Mouse (Mus musculus) liver, postnatal 0 days (tissue): ENCODE measurements around the gene Eif4e2. TPM values are rescaled to one million over a fixed set of nuclear protein-coding genes. Genes with fewer than 3 reads are reported as not detected.

Experiments used
- ATAC-seq: fragments of 200-750 bp; cut with Nextera tagmentation; 2 replicates; pipeline ENCODE4 v1.8.0; 2017; ENCODE audit warnings: mild to moderate bottlenecking, moderate library complexity
- DNase-seq: peaks from one replicate; pipeline ENCODE4 v3.0.0-alpha.2; 2016
- H3K27ac ChIP-seq: fragments of 300-500 bp; sonication (generic); 2 replicates; pipeline ENCODE4 v1.5.1; 2014; ENCODE audit warnings: antibody characterized with exemption, moderate library complexity, mild to moderate bottlenecking, low read depth
- H3K27me3 ChIP-seq: fragments of 300-500 bp; sonication (generic); 2 replicates; pipeline ENCODE4 v1.6.1; 2014; ENCODE audit warnings: low read length, control low read depth, mixed read lengths; ENCODE audit not compliant: insufficient read depth
- H3K36me3 ChIP-seq: fragments of 300-500 bp; sonication (generic); replicated peaks from 2 replicates; pipeline ENCODE4 v1.6.1; 2014; ENCODE audit warnings: mild to moderate bottlenecking, control low read depth, low read length, moderate library complexity, mixed read lengths; ENCODE audit not compliant: insufficient read depth
- H3K4me1 ChIP-seq: fragments of 300-500 bp; sonication (generic); 2 replicates; pipeline ENCODE4 v1.6.1; 2014; ENCODE audit warnings: antibody characterized with exemption, mild to moderate bottlenecking, control low read depth; ENCODE audit not compliant: insufficient read depth
- H3K4me2 ChIP-seq: fragments of 300-500 bp; sonication (generic); 2 replicates; pipeline ENCODE4 v1.6.1; 2014; ENCODE audit warnings: low read depth, mild to moderate bottlenecking, low read length, moderate library complexity, mixed read lengths
- H3K4me3 ChIP-seq: fragments of 300-500 bp; sonication (generic); 2 replicates; pipeline ENCODE4 v1.5.1; 2014; ENCODE audit warnings: low read depth, low read length
- H3K9ac ChIP-seq: fragments of 300-500 bp; sonication (generic); replicated peaks from 2 replicates; pipeline ENCODE4 v1.6.1; 2014; ENCODE audit warnings: mild to moderate bottlenecking, moderate library complexity
- H3K9me3 ChIP-seq: fragments of 300-500 bp; sonication (generic); 2 replicates; pipeline ENCODE4 v1.6.1; 2016; ENCODE audit warnings: mild to moderate bottlenecking, control low read depth, low read length, mixed read lengths
- CTCF ChIP-seq: sonication (generic); IDR thresholded peaks from 2 replicates; pipeline ENCODE4 v1.5.1; 2016; ENCODE audit warnings: antibody characterized with exemption, low read depth
- EP300 ChIP-seq: IDR thresholded peaks from 2 replicates; pipeline ENCODE4 v1.6.1; 2016; ENCODE audit warnings: antibody characterized with exemption, low read depth, mild to moderate bottlenecking
- WGBS: fragments of 180-500 bp; shearing (Covaris S2); extraction: QIAGEN DNeasy Blood & Tissue Kit; methylation state at CpG from one replicate; pipeline ENCODE4 v1.1.7; 2014; ENCODE audit not compliant: insufficient replicate concordance; 5-methylcytosine and 5-hydroxymethylcytosine counted together
- polyA plus RNA-seq: library from polyadenylated mRNA; unstranded; fragments of >200 nt; fragmentation: Nextera tagmentation; extraction: Ambion mirVana; gene quantifications from 2 replicates; pipeline ENCODE4 v1.2.1, GENCODE M21; 2015

The Eif4e2 gene
- polyA plus RNA-seq, 1 experiment from 2014 or later: 91.7 TPM

GRCm38 (mm10) chr1:87276056-87276455 lies 62.3 kb downstream of the Eif4e2 start:
- Histone ChIP-seq H3K27ac (no peak overlapping the region), H3K36me3 (no peaks in the 10 kb centered on the region), H3K9me3 (no peaks in the 10 kb centered on the region), H3K4me2 (no peak overlapping the region), H3K4me1 (no peaks in the 10 kb centered on the region), H3K27me3 (no peaks in the 10 kb centered on the region), H3K4me3 (no peak overlapping the region), H3K9ac (no peak overlapping the region)
- DNase-seq (no peak), ATAC-seq (no peak)
- TF ChIP-seq EP300: no peak
- no peak for TF ChIP-seq CTCF
- WGBS: 56% methylated on average over 2 of the region's 2 CpGs

DNA sequence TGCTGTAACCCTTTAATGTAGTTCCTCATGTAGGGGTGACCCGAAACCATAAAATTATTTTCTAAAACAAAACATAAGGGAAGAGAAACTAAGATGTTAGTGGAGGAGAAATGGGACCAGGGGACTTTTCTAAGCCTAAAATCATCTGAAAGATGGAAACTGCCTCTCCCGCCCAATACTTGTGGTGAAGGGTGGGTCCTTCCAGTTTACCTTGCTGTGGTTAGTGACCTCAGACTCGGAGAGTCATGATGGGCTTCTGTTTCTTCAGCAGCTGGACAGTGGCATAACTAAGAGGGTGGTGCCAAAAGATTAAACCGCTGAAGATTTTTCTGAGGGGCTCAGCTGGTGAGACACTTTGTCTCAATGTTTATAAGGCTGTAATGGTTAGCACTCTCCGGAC lies 66.6 kb downstream of the Eif4e2 start:
- DNase-seq (no peak), ATAC-seq (no peak)
- Histone ChIP-seq H3K9me3 (no peaks in the 10 kb centered on the region), H3K4me3 (no peak overlapping the region), H3K4me1 (no peaks in the 10 kb centered on the region), H3K9ac (no peak overlapping the region), H3K4me2 (no peak overlapping the region), H3K27me3 (no peaks in the 10 kb centered on the region), H3K27ac (no peak overlapping the region), H3K36me3 (no peaks in the 10 kb centered on the region)
- TF ChIP-seq CTCF (no peak), EP300 (no peak)
- 67% methylated on average over 5 of the region's 5 CpGs for WGBS

- WGBS: 25% methylated on average over 20 of the region's 20 CpGs
- Histone ChIP-seq H3K9ac (no peak overlapping the region), H3K36me3 (no peaks in the 10 kb centered on the region), H3K9me3 (no peaks in the 10 kb centered on the region), H3K27me3 (no peaks in the 10 kb centered on the region), H3K27ac (no peak overlapping the region), H3K4me2 (peak overlapping the region; percentile 54), H3K4me3 (0 out of 2 replicates have a peak overlapping the region, but pooled peaks have one; percentile 8), H3K4me1 (no peaks in the 10 kb centered on the region)
- TF ChIP-seq CTCF (no peak), EP300 (no peak)
- no peak for ATAC-seq
- DNase-seq: no peak
Observed at GRCm38 (mm10) chr1:87281599-87282412, 68.1 kb downstream of the Eif4e2 start.

DNA sequence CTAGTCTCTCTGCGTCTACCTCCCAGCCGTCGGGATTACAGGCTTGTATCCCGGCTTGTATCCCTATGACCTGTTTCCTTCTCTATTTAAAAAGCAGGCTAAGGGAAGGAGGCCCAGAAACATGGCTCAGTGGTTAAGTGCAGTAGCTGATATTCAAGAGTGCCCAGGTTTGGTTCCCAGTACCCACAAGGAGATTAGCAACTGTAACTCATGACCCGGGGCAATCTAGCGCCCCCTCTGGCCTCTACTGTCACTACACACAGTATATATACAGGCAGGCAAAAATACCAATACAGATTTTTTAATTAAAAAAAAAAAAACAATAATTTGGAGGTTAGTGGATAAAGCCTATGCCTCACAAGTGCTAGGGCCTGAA lies 68.7 kb downstream of the Eif4e2 start:
- DNase-seq: no peak
- TF ChIP-seq EP300 (no peak), CTCF (peak; percentile 14; the same call in 1 of the 2 replicates)
- no peaks in the 10 kb centered on the region for H3K4me1 ChIP-seq
- 53% methylated on average over 6 of the region's 6 CpGs for WGBS
- ATAC-seq: no peak
- no peaks in the 10 kb centered on the region for H3K27me3 ChIP-seq
- H3K4me2 ChIP-seq: peak overlapping the region; percentile 54; the same call in 1 of the 2 replicates
- H3K36me3 ChIP-seq: no peaks in the 10 kb centered on the region
- no peaks in the 10 kb centered on the region for H3K9me3 ChIP-seq
- H3K27ac ChIP-seq: no peak overlapping the region
- H3K9ac ChIP-seq: no peak overlapping the region
- H3K4me3 ChIP-seq: no peak overlapping the region

GRCm38 (mm10) chr1:87283410-87283960 lies 69.8 kb downstream of the Eif4e2 start:
- H3K9me3 ChIP-seq: no peaks in the 10 kb centered on the region
- TF ChIP-seq CTCF (no peak), EP300 (no peak)
- 79% methylated on average over 10 of the region's 10 CpGs for WGBS
- H3K9ac ChIP-seq: no peak overlapping the region
- no peak overlapping the region for H3K4me3 ChIP-seq
- ATAC-seq (no peak), DNase-seq (no peak)
- H3K4me2 ChIP-seq: no peak overlapping the region
- H3K36me3 ChIP-seq: no peaks in the 10 kb centered on the region
- no peak overlapping the region for H3K27ac ChIP-seq
- no peaks in the 10 kb centered on the region for H3K27me3 ChIP-seq
- H3K4me1 ChIP-seq: no peaks in the 10 kb centered on the region

GRCm38 (mm10) chr1:87287105-87287504 lies 73.4 kb downstream of the Eif4e2 start:
- Histone ChIP-seq H3K27ac (no peak overlapping the region), H3K9me3 (no peaks in the 10 kb centered on the region), H3K27me3 (no peaks in the 10 kb centered on the region), H3K4me2 (no peak overlapping the region), H3K36me3 (no peaks in the 10 kb centered on the region), H3K4me1 (no peaks in the 10 kb centered on the region), H3K9ac (no peak overlapping the region), H3K4me3 (no peak overlapping the region)
- 81% methylated on average over 2 of the region's 2 CpGs for WGBS
- no peak for TF ChIP-seq CTCF
- TF ChIP-seq EP300: no peak
- no peak for ATAC-seq
- no peak for DNase-seq

Other genes starting within 250 kb of the Eif4e2 start
- not detected in 2 replicates for gene Alppl2, start 124.0 kb upstream of the Eif4e2 start, polyA plus RNA-seq
- gene Alpi, start 112.3 kb upstream of the Eif4e2 start, polyA plus RNA-seq: not detected in 2 replicates
- gene Akp3, start 88.9 kb upstream of the Eif4e2 start, polyA plus RNA-seq: not detected in 2 replicates
- 0.16 and 0.32 TPM in 2 replicates for gene Ecel1, start 57.4 kb upstream of the Eif4e2 start, polyA plus RNA-seq
- gene Prss56, start 30.6 kb upstream of the Eif4e2 start, polyA plus RNA-seq: not detected in 2 replicates
- 0.04 TPM in 1 of 2 replicates, not detected in the other for gene Chrnd, start 23.3 kb upstream of the Eif4e2 start, polyA plus RNA-seq
- gene Chrng, start 9.3 kb upstream of the Eif4e2 start, polyA plus RNA-seq: 0.19 TPM in 1 of 2 replicates, not detected in the other
- 0.24 and 0.26 TPM in 2 replicates for gene Efhd1, start 50.4 kb downstream of the Eif4e2 start, polyA plus RNA-seq
- 12.1 and 13.3 TPM in 2 replicates for gene Gigyf2, start 113.1 kb downstream of the Eif4e2 start, polyA plus RNA-seq
- gene Kcnj13, start 180.8 kb downstream of the Eif4e2 start, polyA plus RNA-seq: not detected in 2 replicates